In genomic region chr16:17257359-17257821, GRCm38 (mm10) we compare ENCODE assay signal across 10 mouse cellular contexts. TPM values are rescaled to one million over a fixed set of nuclear protein-coding genes. Genes with fewer than 3 reads are reported as not detected.
DNase-seq lines count a peak whose midpoint lies in the region; ATAC-seq and TF ChIP-seq lines count a peak whose summit lies in the region.
"Had no signal": no experiment of that assay in that cellular context is flagged by ENCODE, and none has a peak within 500 bp of the region (broad histone marks: within the 10 kb centered on the region; RNA-seq: fewer than 3 reads in every experiment).

No protein-coding gene starts in this region.

- WGBS in hindbrain, postnatal 0 days = 54% methylated on average over 9 of the region's 9 CpGs
- WGBS in hindbrain, embryonic 12.5 days = 95% methylated on average over 9 of the region's 9 CpGs
- WGBS in neural tube, embryonic 15.5 days = 90% methylated on average over 9 of the region's 9 CpGs

- H3K9me3 ChIP-seq in hindbrain, postnatal 0 days (ENCODE audit: low read length) = no peaks in the 10 kb centered on the region
- no peaks in the 10 kb centered on the region for H3K9me3 ChIP-seq in hindbrain, embryonic 12.5 days (replicated peaks)
- H3K9me3 ChIP-seq in neural tube, embryonic 15.5 days (replicated peaks) = no peaks in the 10 kb centered on the region
- H3K9me3 ChIP-seq: liver, embryonic 13.5 days had no signal

- peak; percentile 71 for ATAC-seq in hindbrain, postnatal 0 days
- ATAC-seq in hindbrain, embryonic 12.5 days (ENCODE audit: low FRiP score) = no peak
- ATAC-seq in neural tube, embryonic 15.5 days (ENCODE audit: low FRiP score) = peak; percentile 42; the same call in 1 of the 2 replicates
- no peak for ATAC-seq in activated CD4-positive, CD25-positive, alpha-beta regulatory T cell, adult 4 months
- ATAC-seq: Patski had no signal

- peak; percentile 35 for TF ChIP-seq CTCF in hindbrain, postnatal 0 days (IDR thresholded peaks at IDR 0.05; ENCODE audit: low read depth)

- intact Hi-C loops in gastrocnemius, postnatal 36 days (cut with DNase I) = no loop called here

- H3K36me3 ChIP-seq in hindbrain, postnatal 0 days (ENCODE audit: insufficient read depth, low read length) = peaks cover 31% of the 10 kb centered on the region
- H3K36me3 ChIP-seq in hindbrain, embryonic 12.5 days = peaks cover 59% of the 10 kb centered on the region
- peaks cover 45% of the 10 kb centered on the region for H3K36me3 ChIP-seq in neural tube, embryonic 15.5 days

- H3K27me3 ChIP-seq in hindbrain, postnatal 0 days (ENCODE audit: insufficient read depth, low read length) = no peaks in the 10 kb centered on the region
- no peaks in the 10 kb centered on the region for H3K27me3 ChIP-seq in hindbrain, embryonic 12.5 days
- no peaks in the 10 kb centered on the region for H3K27me3 ChIP-seq in neural tube, embryonic 15.5 days (replicated peaks)
- H3K27me3 ChIP-seq: liver, embryonic 13.5 days; Patski had no signal

- peak; percentile 73 for DNase-seq in hindbrain, postnatal 0 days (ENCODE audit: low spot score)
- DNase-seq in neural tube, embryonic 10.5 days (ENCODE audit: extremely low spot score, low spot score) = no peak
- peak; percentile 61 to 72 for DNase-seq in gastrocnemius, postnatal 36 days
- no peak for DNase-seq in urinary bladder, adult 18-20 months (ENCODE audit: low spot score in 2 of 2)
- DNase-seq: liver, embryonic 13.5 days; right cerebral cortex, postnatal 25 days had no signal

- H3K4me3 ChIP-seq in hindbrain, postnatal 0 days (ENCODE audit: low read length) = no peak overlapping the region
- no peak overlapping the region for H3K4me3 ChIP-seq in hindbrain, embryonic 12.5 days
- H3K4me3 ChIP-seq in neural tube, embryonic 15.5 days (replicated peaks) = no peak overlapping the region
- H3K4me3 ChIP-seq: liver, embryonic 13.5 days had no signal

- no peak overlapping the region for H3K4me2 ChIP-seq in hindbrain, postnatal 0 days (ENCODE audit: low read depth, low read length)
- H3K4me2 ChIP-seq in hindbrain, embryonic 12.5 days (replicated peaks) = no peak overlapping the region
- no peak overlapping the region for H3K4me2 ChIP-seq in neural tube, embryonic 15.5 days
- H3K4me2 ChIP-seq: liver, embryonic 13.5 days had no signal

- peaks cover 7% of the 10 kb centered on the region; the same call in 1 of the 2 replicates for H3K4me1 ChIP-seq in hindbrain, postnatal 0 days (ENCODE audit: insufficient read depth, low read length)
- H3K4me1 ChIP-seq in hindbrain, embryonic 12.5 days = peaks cover 23% of the 10 kb centered on the region
- H3K4me1 ChIP-seq in neural tube, embryonic 15.5 days = peaks cover 19% of the 10 kb centered on the region

- no peak overlapping the region for H3K9ac ChIP-seq in hindbrain, postnatal 0 days (replicated peaks; ENCODE audit: low read length)
- no peak overlapping the region for H3K9ac ChIP-seq in hindbrain, embryonic 12.5 days
- H3K9ac ChIP-seq in neural tube, embryonic 15.5 days (replicated peaks) = no peak overlapping the region
- H3K9ac ChIP-seq: liver, embryonic 13.5 days had no signal

- H3K27ac ChIP-seq in hindbrain, postnatal 0 days = no peak overlapping the region
- H3K27ac ChIP-seq in hindbrain, embryonic 12.5 days = no peak overlapping the region
- H3K27ac ChIP-seq in neural tube, embryonic 15.5 days (replicated peaks) = no peak overlapping the region
- H3K27ac ChIP-seq: liver, embryonic 13.5 days had no signal

RNA-seq across cellular contexts. Expression of gene Tmem191c, which starts 18.5 kb away (rescaled TPM):
- 65.0 and 76.9 TPM in 2 replicates for total RNA-seq in hindbrain, postnatal 0 days (2014; rRNA removed)
- polyA plus RNA-seq in hindbrain, postnatal 0 days (2015; fragmentation: Nextera tagmentation; extraction: Ambion mirVana) = 112 and 125 TPM in 2 replicates
- polyA plus RNA-seq in hindbrain, embryonic 12.5 days (2016; fragmentation: Nextera tagmentation; extraction: Ambion mirVana) = 19.6 and 23.0 TPM in 2 replicates
- 87.0 and 112 TPM in 2 replicates for polyA plus RNA-seq in neural tube, embryonic 15.5 days (2015; fragmentation: Nextera tagmentation; extraction: Ambion mirVana)
- 1 to 10 TPM in 1 of 2 experiments, under 1 TPM in 1; 0.91 to 1.4 TPM for total RNA-seq in gastrocnemius, postnatal 36 days (2021)
- polyA plus RNA-seq in activated CD4-positive, CD25-positive, alpha-beta regulatory T cell, adult 4 months (2017; shearing (Covaris generic)) = 10 to 100 TPM; 30.6 to 32.6 TPM

RNA-seq across cellular contexts. Expression of gene Hic2, which starts 24.0 kb away (rescaled TPM):
- 10.0 and 13.1 TPM in 2 replicates for total RNA-seq in hindbrain, postnatal 0 days (2014; rRNA removed)
- polyA plus RNA-seq in hindbrain, postnatal 0 days (2015; fragmentation: Nextera tagmentation; extraction: Ambion mirVana) = 4.7 and 5.1 TPM in 2 replicates
- polyA plus RNA-seq in hindbrain, embryonic 12.5 days (2016; fragmentation: Nextera tagmentation; extraction: Ambion mirVana) = 12.3 and 13.8 TPM in 2 replicates
- 6.7 and 7.4 TPM in 2 replicates for polyA plus RNA-seq in neural tube, embryonic 15.5 days (2015; fragmentation: Nextera tagmentation; extraction: Ambion mirVana)
- total RNA-seq in gastrocnemius, postnatal 36 days (2021) = 1 to 10 TPM; 1.1 to 1.3 TPM
- 1 to 10 TPM in 1 of 2 experiments, under 1 TPM in 1; 0.83 to 1.1 TPM for polyA plus RNA-seq in activated CD4-positive, CD25-positive, alpha-beta regulatory T cell, adult 4 months (2017; shearing (Covaris generic))

RNA-seq across cellular contexts. Expression of gene Rimbp3, which starts 49.0 kb away (rescaled TPM):
- total RNA-seq in hindbrain, postnatal 0 days (2014; rRNA removed) = 1.9 and 4.3 TPM in 2 replicates
- polyA plus RNA-seq in hindbrain, postnatal 0 days (2015; fragmentation: Nextera tagmentation; extraction: Ambion mirVana) = 1.0 and 1.3 TPM in 2 replicates
- 1.3 and 2.0 TPM in 2 replicates for polyA plus RNA-seq in hindbrain, embryonic 12.5 days (2016; fragmentation: Nextera tagmentation; extraction: Ambion mirVana)
- polyA plus RNA-seq in neural tube, embryonic 15.5 days (2015; fragmentation: Nextera tagmentation; extraction: Ambion mirVana) = 1.9 and 2.1 TPM in 2 replicates
- total RNA-seq in gastrocnemius, postnatal 36 days (2021) = not detected
- not detected for polyA plus RNA-seq in activated CD4-positive, CD25-positive, alpha-beta regulatory T cell, adult 4 months (2017; shearing (Covaris generic))

RNA-seq across cellular contexts. Expression of gene Ube2l3, which starts 54.9 kb away (rescaled TPM):
- total RNA-seq in hindbrain, postnatal 0 days (2014; rRNA removed) = 82.7 and 93.6 TPM in 2 replicates
- 325 and 326 TPM in 2 replicates for polyA plus RNA-seq in hindbrain, postnatal 0 days (2015; fragmentation: Nextera tagmentation; extraction: Ambion mirVana)
- polyA plus RNA-seq in hindbrain, embryonic 12.5 days (2016; fragmentation: Nextera tagmentation; extraction: Ambion mirVana) = 346 and 373 TPM in 2 replicates
- 288 and 306 TPM in 2 replicates for polyA plus RNA-seq in neural tube, embryonic 15.5 days (2015; fragmentation: Nextera tagmentation; extraction: Ambion mirVana)
- total RNA-seq in gastrocnemius, postnatal 36 days (2021) = 100 to 1,000 TPM; 130 to 135 TPM
- 100 to 1,000 TPM; 300 to 366 TPM for polyA plus RNA-seq in activated CD4-positive, CD25-positive, alpha-beta regulatory T cell, adult 4 months (2017; shearing (Covaris generic))

Comparison
In these comparisons a context has a peak if more than half of its experiments do, and no peak if none do; other contexts are left out.
1. ATAC-seq: peak in hindbrain, postnatal 0 days (single experiment) and neural tube, embryonic 15.5 days (single experiment); none in hindbrain, embryonic 12.5 days (single experiment) and activated CD4-positive, CD25-positive, alpha-beta regulatory T cell, adult 4 months (single experiment).
2. DNase-seq: peak in hindbrain, postnatal 0 days (single experiment) and gastrocnemius, postnatal 36 days (2 of 2); none in neural tube, embryonic 10.5 days (single experiment) and urinary bladder, adult 18-20 months (0 of 2).